Mouse (Mus musculus): Measurements from ENCODE around the gene Smndc1. TPM values are rescaled to one million over a fixed set of nuclear protein-coding genes. Genes with fewer than 3 reads are reported as not detected.
A peak's percentile ranks its signal among the peaks of the same experiment; 100 is the strongest.

Smndc1 gene
- 35.9 and 37.5 TPM in 2 replicates for polyA plus RNA-seq (2015; fragmentation: Nextera tagmentation; extraction: Ambion mirVana)

GRCm38 (mm10) chr19:53390495-53391007, at the start of gene Smndc1:
Gene Smndc1, minus strand, starts transcription at chr19:53390578.
- WGBS, result under 1% methylated on average over 48 of the region's 48 CpGs
- Histone ChIP-seq H3K4me3 (peak within 1 kb of the TSS; percentile 98), H3K27me3 (no peaks in the 10 kb centered on the region), H3K36me3 (peaks cover 27% of the 10 kb centered on the region), H3K4me1 (peaks cover 12% of the 10 kb centered on the region), H3K9me3 (no peaks in the 10 kb centered on the region), H3K27ac (peak within 1 kb of the TSS; percentile 99), H3K9ac (peak within 1 kb of the TSS; percentile 98), H3K4me2 (peak within 1 kb of the TSS; percentile 60)
- peak; percentile 98 for ATAC-seq (ENCODE audit: insufficient number of reproducible peaks, low FRiP score, low TSS enrichment, low read depth)

- no peak for ATAC-seq (ENCODE audit: insufficient number of reproducible peaks, low FRiP score, low TSS enrichment, low read depth)
- 78% methylated on average over 7 of the region's 7 CpGs for WGBS
- no peak overlapping the region for H3K4me3 ChIP-seq
- no peak overlapping the region for H3K27ac ChIP-seq
- no peak overlapping the region for H3K4me2 ChIP-seq
- H3K36me3 ChIP-seq, result no peaks in the 10 kb centered on the region
- H3K9me3 ChIP-seq, result no peaks in the 10 kb centered on the region
- H3K27me3 ChIP-seq, result no peaks in the 10 kb centered on the region
- H3K4me1 ChIP-seq, result no peaks in the 10 kb centered on the region
- H3K9ac ChIP-seq, result no peak overlapping the region
Measured at GRCm38 (mm10) chr19:53439340-53439739, 49.0 kb upstream of the Smndc1 start.

DNA sequence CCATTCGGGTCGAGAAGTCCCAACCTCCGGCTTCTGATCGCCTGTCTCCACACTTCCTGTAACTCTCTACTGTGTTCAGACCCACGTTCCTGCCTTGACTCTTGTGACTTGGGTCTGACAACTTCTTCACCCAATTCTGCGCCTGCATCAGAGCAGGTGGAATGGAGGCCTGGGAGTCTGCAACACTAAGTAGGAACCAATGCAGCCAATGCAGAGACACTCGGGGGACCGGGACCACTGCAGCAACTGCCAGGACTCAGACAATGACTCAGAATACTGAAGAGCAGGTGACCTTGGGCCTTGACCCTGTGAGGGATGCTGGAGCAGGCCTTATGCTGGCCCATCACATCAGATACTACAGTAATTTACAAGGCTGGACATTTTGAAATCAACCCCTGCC, 47.6 kb upstream of the Smndc1 start:
- Histone ChIP-seq H3K27me3 (no peaks in the 10 kb centered on the region), H3K27ac (no peak overlapping the region), H3K4me3 (no peak overlapping the region), H3K4me1 (no peaks in the 10 kb centered on the region), H3K9me3 (no peaks in the 10 kb centered on the region), H3K4me2 (no peak overlapping the region), H3K36me3 (no peaks in the 10 kb centered on the region), H3K9ac (no peak overlapping the region)
- no peak for ATAC-seq (ENCODE audit: insufficient number of reproducible peaks, low FRiP score, low TSS enrichment, low read depth)
- WGBS, result 88% methylated on average over 8 of the region's 8 CpGs

DNA sequence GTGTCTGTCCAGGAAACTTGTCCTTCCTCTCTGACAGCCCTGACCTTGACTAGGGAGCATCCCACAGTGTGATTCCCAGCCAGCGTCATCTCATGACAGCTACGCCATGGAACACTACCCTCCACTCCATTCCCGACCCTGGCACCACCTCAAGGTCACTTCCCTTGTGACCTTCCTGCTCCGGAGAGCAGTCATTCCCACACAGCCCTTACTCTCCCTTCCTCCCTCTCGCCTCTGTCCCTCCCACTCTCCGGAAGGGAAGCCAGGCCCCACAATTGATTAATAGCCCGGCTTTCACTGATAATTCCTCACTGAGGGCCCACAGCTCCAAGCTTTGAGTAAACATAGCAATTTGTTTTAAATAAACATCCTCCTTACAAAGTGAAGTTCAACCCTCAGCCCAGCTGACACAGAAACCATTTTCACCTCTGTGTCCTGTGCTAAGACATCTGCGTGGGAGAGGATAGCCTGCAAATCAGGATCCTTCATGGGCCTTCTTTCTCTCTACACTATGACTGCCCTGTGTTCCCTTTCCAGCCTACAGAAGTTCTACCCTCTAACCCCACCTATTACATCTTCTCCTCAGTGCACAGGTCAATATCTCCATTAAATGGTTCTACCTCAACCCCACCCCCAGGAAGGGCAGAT, 47.1 kb upstream of the Smndc1 start:
- Histone ChIP-seq H3K4me2 (no peak overlapping the region), H3K9me3 (no peaks in the 10 kb centered on the region), H3K9ac (no peak overlapping the region), H3K36me3 (no peaks in the 10 kb centered on the region), H3K4me3 (no peak overlapping the region), H3K27me3 (no peaks in the 10 kb centered on the region), H3K27ac (no peak overlapping the region), H3K4me1 (no peaks in the 10 kb centered on the region)
- no peak for ATAC-seq (ENCODE audit: insufficient number of reproducible peaks, low FRiP score, low TSS enrichment, low read depth)
- WGBS, result 32% methylated on average over 8 of the region's 8 CpGs

GRCm38 (mm10) chr19:53433949-53434689, 43.7 kb upstream of the Smndc1 start:
- Histone ChIP-seq H3K9ac (no peak overlapping the region), H3K27me3 (no peaks in the 10 kb centered on the region), H3K4me2 (no peak overlapping the region), H3K9me3 (no peaks in the 10 kb centered on the region), H3K36me3 (no peaks in the 10 kb centered on the region), H3K27ac (no peak overlapping the region), H3K4me1 (no peaks in the 10 kb centered on the region), H3K4me3 (no peak overlapping the region)
- WGBS, result 79% methylated on average over 10 of the region's 10 CpGs
- ATAC-seq (ENCODE audit: insufficient number of reproducible peaks, low FRiP score, low TSS enrichment, low read depth), result no peak

- Histone ChIP-seq H3K4me1 (peaks cover 10% of the 10 kb centered on the region), H3K4me3 (no peak overlapping the region), H3K9me3 (no peaks in the 10 kb centered on the region), H3K4me2 (no peak overlapping the region), H3K36me3 (no peaks in the 10 kb centered on the region), H3K27ac (no peak overlapping the region), H3K27me3 (no peaks in the 10 kb centered on the region), H3K9ac (no peak overlapping the region)
- ATAC-seq (ENCODE audit: insufficient number of reproducible peaks, low FRiP score, low TSS enrichment, low read depth), result no peak
- WGBS, result 88% methylated on average over 11 of the region's 11 CpGs
Measured at GRCm38 (mm10) chr19:53431003-53431402, 40.6 kb upstream of the Smndc1 start.

DNA sequence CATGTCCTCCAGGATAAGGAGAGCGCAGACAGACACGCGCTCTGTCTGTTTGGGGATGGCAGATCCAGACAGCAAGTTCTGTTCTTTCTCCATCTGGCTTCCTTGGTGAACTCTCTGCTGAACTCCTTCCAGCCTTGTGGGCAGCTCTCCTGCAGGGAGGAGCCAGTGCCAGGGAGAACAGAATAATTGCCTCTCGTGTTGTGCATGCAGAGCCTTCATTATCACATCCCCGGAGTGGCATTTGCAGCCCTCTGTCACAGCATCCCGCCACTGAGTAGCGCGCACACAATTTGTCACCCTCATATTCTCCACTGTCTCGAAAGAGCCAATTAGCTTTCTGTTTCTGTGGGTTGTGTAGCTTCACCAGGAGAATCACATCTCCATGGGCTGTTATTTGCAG, 40.0 kb upstream of the Smndc1 start:
- Histone ChIP-seq H3K36me3 (no peaks in the 10 kb centered on the region), H3K4me1 (peaks cover 10% of the 10 kb centered on the region), H3K27me3 (no peaks in the 10 kb centered on the region), H3K27ac (no peak overlapping the region), H3K4me2 (no peak overlapping the region), H3K9me3 (no peaks in the 10 kb centered on the region), H3K9ac (no peak overlapping the region), H3K4me3 (no peak overlapping the region)
- WGBS, result 71% methylated on average over 9 of the region's 9 CpGs
- ATAC-seq (ENCODE audit: insufficient number of reproducible peaks, low FRiP score, low TSS enrichment, low read depth), result no peak

DNA sequence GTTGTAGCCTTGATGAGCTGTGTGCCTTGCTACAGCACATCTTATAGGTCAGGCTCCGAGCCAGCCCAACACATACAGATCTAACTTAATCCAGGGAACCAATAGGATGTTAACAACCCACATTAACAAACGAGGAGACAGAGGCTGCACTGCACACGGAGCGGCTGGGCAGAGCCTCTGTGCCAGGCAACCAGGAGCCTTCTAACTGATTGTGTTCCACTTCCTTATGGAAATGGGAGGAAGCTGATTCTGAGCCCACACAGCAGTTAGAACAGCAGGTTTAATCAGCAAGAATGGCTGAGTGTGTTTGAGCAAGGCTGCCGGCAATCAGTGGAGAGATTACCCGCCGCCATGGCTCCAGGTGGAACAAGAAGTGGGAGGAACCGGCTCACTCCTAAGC, 37.4 kb upstream of the Smndc1 start:
- Histone ChIP-seq H3K4me3 (no peak overlapping the region), H3K27ac (no peak overlapping the region), H3K4me2 (no peak overlapping the region), H3K27me3 (no peaks in the 10 kb centered on the region), H3K4me1 (peaks cover 18% of the 10 kb centered on the region), H3K9me3 (no peaks in the 10 kb centered on the region), H3K36me3 (no peaks in the 10 kb centered on the region), H3K9ac (no peak overlapping the region)
- ATAC-seq (ENCODE audit: insufficient number of reproducible peaks, low FRiP score, low TSS enrichment, low read depth), result no peak
- 49% methylated on average over 8 of the region's 8 CpGs for WGBS

DNA sequence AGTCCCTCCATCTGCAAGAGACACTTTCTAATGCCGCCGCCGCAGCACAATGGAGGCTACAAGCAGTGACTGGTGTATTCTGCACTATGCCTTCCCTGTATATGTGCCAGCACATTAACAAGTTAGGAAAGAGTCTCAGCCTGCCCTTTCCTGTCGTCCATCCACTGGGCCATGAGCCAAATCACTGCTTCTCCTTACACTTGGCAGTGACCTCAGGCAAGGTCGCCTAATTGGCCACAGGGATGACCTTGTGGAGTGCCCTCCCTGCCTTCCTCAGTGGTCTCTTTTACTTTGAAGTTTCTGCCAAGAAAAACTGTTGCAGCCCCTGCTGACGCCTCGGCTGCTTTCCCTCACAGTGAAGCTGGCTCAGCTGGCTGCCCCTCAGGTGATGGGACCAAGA, 37.0 kb upstream of the Smndc1 start:
- ATAC-seq (ENCODE audit: insufficient number of reproducible peaks, low FRiP score, low TSS enrichment, low read depth), result no peak
- Histone ChIP-seq H3K27me3 (no peaks in the 10 kb centered on the region), H3K9ac (no peak overlapping the region), H3K4me2 (no peak overlapping the region), H3K36me3 (no peaks in the 10 kb centered on the region), H3K4me1 (peaks cover 18% of the 10 kb centered on the region), H3K9me3 (no peaks in the 10 kb centered on the region), H3K4me3 (no peak overlapping the region), H3K27ac (no peak overlapping the region)
- 46% methylated on average over 7 of the region's 7 CpGs for WGBS

DNA sequence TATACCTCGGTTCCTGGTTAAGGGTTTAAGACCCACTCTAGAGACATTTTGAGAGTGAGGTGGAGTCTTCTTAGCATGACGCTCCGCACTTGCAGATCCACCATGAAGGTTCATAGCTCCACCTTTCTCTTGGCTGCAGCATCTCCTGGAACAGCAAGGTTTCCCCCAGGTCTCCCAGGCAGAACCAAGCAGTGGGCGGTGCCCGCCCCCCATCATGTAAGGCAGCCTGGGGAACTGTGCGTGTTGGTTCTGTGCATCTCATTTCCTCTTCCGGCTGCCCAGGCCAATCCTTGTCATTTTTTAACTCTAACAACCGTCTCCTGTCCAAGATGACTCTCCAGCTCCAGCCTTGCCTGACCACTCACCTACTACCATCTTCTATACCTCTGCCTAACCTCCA, 35.4 kb upstream of the Smndc1 start:
- no peak overlapping the region for H3K27ac ChIP-seq
- 84% methylated on average over 8 of the region's 8 CpGs for WGBS
- ATAC-seq (ENCODE audit: insufficient number of reproducible peaks, low FRiP score, low TSS enrichment, low read depth), result no peak
- H3K4me3 ChIP-seq, result no peak overlapping the region
- H3K27me3 ChIP-seq, result no peaks in the 10 kb centered on the region
- no peak overlapping the region for H3K4me2 ChIP-seq
- peaks cover 25% of the 10 kb centered on the region for H3K4me1 ChIP-seq
- no peak overlapping the region for H3K9ac ChIP-seq
- no peaks in the 10 kb centered on the region for H3K36me3 ChIP-seq
- no peaks in the 10 kb centered on the region for H3K9me3 ChIP-seq

- Histone ChIP-seq H3K36me3 (no peaks in the 10 kb centered on the region), H3K4me1 (peaks cover 27% of the 10 kb centered on the region), H3K9me3 (no peaks in the 10 kb centered on the region), H3K4me3 (no peak overlapping the region), H3K4me2 (no peak overlapping the region), H3K27ac (no peak overlapping the region), H3K9ac (no peak overlapping the region), H3K27me3 (no peaks in the 10 kb centered on the region)
- 47% methylated on average over 18 of the region's 18 CpGs for WGBS
- ATAC-seq (ENCODE audit: insufficient number of reproducible peaks, low FRiP score, low TSS enrichment, low read depth), result no peak
Measured at GRCm38 (mm10) chr19:53424629-53425028, 34.3 kb upstream of the Smndc1 start.

GRCm38 (mm10) chr19:53423816-53424465, 33.6 kb upstream of the Smndc1 start:
- Histone ChIP-seq H3K27ac (no peak overlapping the region), H3K9ac (no peak overlapping the region), H3K4me3 (no peak overlapping the region), H3K36me3 (no peaks in the 10 kb centered on the region), H3K4me2 (no peak overlapping the region), H3K9me3 (no peaks in the 10 kb centered on the region), H3K4me1 (peaks cover 27% of the 10 kb centered on the region), H3K27me3 (no peaks in the 10 kb centered on the region)
- no peak for ATAC-seq (ENCODE audit: insufficient number of reproducible peaks, low FRiP score, low TSS enrichment, low read depth)
- 62% methylated on average over 17 of the region's 17 CpGs for WGBS

Data from limb, embryonic 15.5 days (tissue).